Mouse (Mus musculus): ENCODE measurements around the gene Heatr9.
"Not testable (repeated sequence)": the region's sequence is repeated elsewhere in the genome, so short reads cannot be mapped to it uniquely, and the experiment has no call there.

- TF ChIP-seq MAFK (IDR thresholded peaks at IDR 0.05; ENCODE audit: insufficient replicate concordance, low read length); POLR2A (IDR thresholded peaks at IDR 0.05; ENCODE audit: low read depth, low read length); BHLHE40 (IDR thresholded peaks at IDR 0.05; ENCODE audit: low read depth, low read length); CHD2 (IDR thresholded peaks at IDR 0.05; ENCODE audit: low read length); CTCF (conservative IDR thresholded peaks at IDR 0.05 in 1 of 2, IDR thresholded peaks at IDR 0.05 in 1 of 2; ENCODE audit: low read depth in 2 of 2, low read length in 2 of 2); NRF1 (IDR thresholded peaks at IDR 0.05; ENCODE audit: low read depth, low read length); E2F4 (IDR thresholded peaks at IDR 0.05; ENCODE audit: insufficient replicate concordance, low read depth, low read length); HCFC1 (IDR thresholded peaks at IDR 0.05; ENCODE audit: low read depth, low read length); ZKSCAN1 (IDR thresholded peaks at IDR 0.05; ENCODE audit: borderline replicate concordance, low read depth, low read length); MAZ (IDR thresholded peaks at IDR 0.05; ENCODE audit: low read depth, low read length); USF1 (IDR thresholded peaks at IDR 0.05; ENCODE audit: low read depth, low read length); ETS1 (conservative IDR thresholded peaks at IDR 0.05; ENCODE audit: low read depth, low read length): not testable (repeated sequence)
- 0 out of 2 replicates have a peak, but pooled peaks have one; percentile 33 for TF ChIP-seq EP300 (IDR thresholded peaks at IDR 0.05; ENCODE audit: low read length)
Observed at GRCm38 (mm10) chr11:83551037-83551436, 29.1 kb upstream of the Heatr9 start.

Measured in CH12.LX (cell line).